In genomic region chr4:49631319-49632138, GRCm38 (mm10) we compare ENCODE assay signal across 8 mouse cellular contexts. TPM values are rescaled to one million over a fixed set of nuclear protein-coding genes. Genes with fewer than 3 reads are reported as not detected.
DNase-seq lines count a peak whose midpoint lies in the region; ATAC-seq lines count a peak whose summit lies in the region.

TSS of gene Rnf20 (plus strand) at chr4:49632006.

- DNase-seq in NIH3T3 (ENCODE audit: low read depth): peak; percentile 95
- peak; percentile 97 for DNase-seq in cerebellum, adult 9-11 months
- DNase-seq in frontal cortex, adult 2 months (ENCODE audit: extremely low spot score in 1 of 2, low spot score in 1 of 2): peak; percentile 94 to 97
- DNase-seq in hindbrain, embryonic 11.5 days (ENCODE audit: low spot score): peak; percentile 98
- peak; percentile 96 to 97 for DNase-seq in layer of hippocampus, postnatal 10 days (ENCODE audit: low spot score in 2 of 2)
- DNase-seq in lung, postnatal 10 days: peak; percentile 98
- DNase-seq in retina, embryonic 14.5 days (ENCODE audit: low spot score): peak; percentile 98
- DNase-seq in thymus, postnatal 4 days: peak; percentile 95

- peak within 1 kb of the TSS; percentile 51 for H3K4me2 ChIP-seq in hindbrain, embryonic 11.5 days (replicated peaks; ENCODE audit: low read depth, low read length)

- H3K9me3 ChIP-seq in hindbrain, embryonic 11.5 days (ENCODE audit: control insufficient read depth, low read length): no peaks in the 10 kb centered on the region

- peak within 1 kb of the TSS; percentile 67; the same call in 1 of the 2 replicates for H3K27ac ChIP-seq in hindbrain, embryonic 11.5 days (ENCODE audit: low read depth, low read length)

- no peaks in the 10 kb centered on the region for H3K27me3 ChIP-seq in hindbrain, embryonic 11.5 days (ENCODE audit: control insufficient read depth, insufficient read depth, low read length)

- ATAC-seq in hindbrain, embryonic 11.5 days (ENCODE audit: low FRiP score): peak; percentile 97

- peak within 1 kb of the TSS; percentile 80 for H3K4me3 ChIP-seq in hindbrain, embryonic 11.5 days (ENCODE audit: low read depth, low read length)

- peak within 1 kb of the TSS; percentile 83 for H3K9ac ChIP-seq in hindbrain, embryonic 11.5 days (ENCODE audit: low read depth, low read length)

- H3K36me3 ChIP-seq in hindbrain, embryonic 11.5 days (ENCODE audit: control insufficient read depth, insufficient read depth, low read length): no peaks in the 10 kb centered on the region

- H3K4me1 ChIP-seq in hindbrain, embryonic 11.5 days (replicated peaks; ENCODE audit: control insufficient read depth, insufficient read depth, low read length): no peaks in the 10 kb centered on the region

- WGBS in hindbrain, embryonic 11.5 days: 4% methylated on average over 36 of the region's 37 CpGs

RNA-seq across cellular contexts. Expression of gene Rnf20, which starts in this region (rescaled TPM):
- 69.8 and 74.9 TPM in 2 replicates for polyA plus RNA-seq in frontal cortex, adult 2 months (2012; rRNA removed)
- 78.1 and 78.5 TPM in 2 replicates for polyA plus RNA-seq in hindbrain, embryonic 11.5 days (2014; fragmentation: Nextera tagmentation; extraction: Ambion mirVana)
- total RNA-seq in layer of hippocampus, postnatal 10 days (2021): 10 to 100 TPM; 79.6 to 80.6 TPM

Comparison
In these comparisons a context has a peak if more than half of its experiments do, and no peak if none do; other contexts are left out.
1. Peak in every context shown above with its lines: DNase-seq, ATAC-seq, H3K4me3 ChIP-seq and H3K27ac ChIP-seq.